ENCODE assay signal across 19 mouse cellular contexts in the genomic region with DNA sequence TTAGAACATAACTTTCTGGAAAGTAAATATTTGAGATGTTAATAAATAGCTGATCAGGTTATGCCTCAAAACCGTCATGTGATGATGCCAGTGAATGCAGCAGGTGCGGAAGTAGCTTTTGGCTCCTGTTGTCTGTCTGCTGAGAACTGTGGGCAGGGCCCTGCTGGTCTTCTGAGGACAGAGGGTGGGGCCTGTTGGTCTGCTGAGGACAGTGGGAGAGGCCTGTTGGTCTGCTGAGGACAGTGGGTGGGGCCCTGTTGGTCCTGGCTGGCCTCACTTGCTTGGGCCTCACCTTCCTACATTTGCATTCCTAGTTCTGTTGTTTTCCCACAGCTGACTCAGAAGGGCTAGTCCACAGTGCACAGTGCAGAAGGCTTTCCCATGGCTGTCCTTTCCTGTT.
A peak's percentile ranks its signal among the peaks of the same experiment; 100 is the strongest.
DNase-seq lines count a peak whose midpoint lies in the region; ATAC-seq lines count a peak whose summit lies in the region.
"Had no signal": no experiment of that assay in that cellular context is flagged by ENCODE, and none has a peak within 500 bp of the region (broad histone marks: within the 10 kb centered on the region; RNA-seq: fewer than 3 reads in every experiment).

No protein-coding gene starts in this region.

- WGBS in midbrain, embryonic 15.5 days: 91% methylated on average over 2 of the region's 2 CpGs
- WGBS in midbrain, embryonic 14.5 days: 87% methylated on average over 2 of the region's 2 CpGs
- WGBS in intestine, embryonic 16.5 days: 68% methylated on average over 2 of the region's 2 CpGs
- 87% methylated on average over 2 of the region's 2 CpGs for WGBS in kidney, embryonic 16.5 days
- 91% methylated on average over 2 of the region's 2 CpGs for WGBS in forebrain, embryonic 11.5 days

- no peak overlapping the region for H3K4me2 ChIP-seq in midbrain, embryonic 15.5 days
- no peak overlapping the region for H3K4me2 ChIP-seq in midbrain, embryonic 14.5 days (ENCODE audit: low read length)
- H3K4me2 ChIP-seq in intestine, embryonic 16.5 days (ENCODE audit: low read depth, low read length): no peak overlapping the region
- no peak overlapping the region for H3K4me2 ChIP-seq in kidney, embryonic 16.5 days (replicated peaks; ENCODE audit: low read depth, low read length)
- H3K4me2 ChIP-seq in forebrain, embryonic 11.5 days (ENCODE audit: low read depth, low read length, severe bottlenecking): no peak overlapping the region
- H3K4me2 ChIP-seq: embryonic facial prominence, embryonic 12.5 days; limb, embryonic 12.5 days had no signal

- H3K9ac ChIP-seq in midbrain, embryonic 15.5 days: no peak overlapping the region
- H3K9ac ChIP-seq in midbrain, embryonic 14.5 days (replicated peaks; ENCODE audit: low read length): no peak overlapping the region
- H3K9ac ChIP-seq in intestine, embryonic 16.5 days (ENCODE audit: low read depth, low read length): no peak overlapping the region
- H3K9ac ChIP-seq in kidney, embryonic 16.5 days (replicated peaks; ENCODE audit: low read length): no peak overlapping the region
- H3K9ac ChIP-seq in forebrain, embryonic 11.5 days (ENCODE audit: low read length): no peak overlapping the region
- H3K9ac ChIP-seq: embryonic facial prominence, embryonic 12.5 days; limb, embryonic 12.5 days had no signal

- no peak overlapping the region for H3K4me3 ChIP-seq in midbrain, embryonic 15.5 days
- no peak overlapping the region for H3K4me3 ChIP-seq in midbrain, embryonic 14.5 days (replicated peaks; ENCODE audit: low read depth, low read length)
- no peak overlapping the region for H3K4me3 ChIP-seq in intestine, embryonic 16.5 days (ENCODE audit: low read length)
- H3K4me3 ChIP-seq in kidney, embryonic 16.5 days (ENCODE audit: low read length): no peak overlapping the region
- H3K4me3 ChIP-seq in forebrain, embryonic 11.5 days (ENCODE audit: low read depth, low read length): no peak overlapping the region
- H3K4me3 ChIP-seq: embryonic facial prominence, embryonic 12.5 days; limb, embryonic 12.5 days; myocyte had no signal

- H3K36me3 ChIP-seq in midbrain, embryonic 15.5 days (replicated peaks): no peaks in the 10 kb centered on the region
- H3K36me3 ChIP-seq in midbrain, embryonic 14.5 days (ENCODE audit: control insufficient read depth, insufficient read depth, low read length): no peaks in the 10 kb centered on the region
- H3K36me3 ChIP-seq in intestine, embryonic 16.5 days (ENCODE audit: control insufficient read depth, insufficient read depth, low read length): no peaks in the 10 kb centered on the region
- H3K36me3 ChIP-seq in kidney, embryonic 16.5 days (ENCODE audit: insufficient read depth, low read length): no peaks in the 10 kb centered on the region
- H3K36me3 ChIP-seq in forebrain, embryonic 11.5 days (ENCODE audit: control insufficient read depth, insufficient read depth, low read length): no peaks in the 10 kb centered on the region
- H3K36me3 ChIP-seq: embryonic facial prominence, embryonic 12.5 days; limb, embryonic 12.5 days had no signal

- no peak overlapping the region for H3K27ac ChIP-seq in midbrain, embryonic 15.5 days
- H3K27ac ChIP-seq in midbrain, embryonic 14.5 days (replicated peaks; ENCODE audit: low read depth, low read length): no peak overlapping the region
- H3K27ac ChIP-seq in intestine, embryonic 16.5 days (ENCODE audit: low read length): no peak overlapping the region
- H3K27ac ChIP-seq in kidney, embryonic 16.5 days (ENCODE audit: low read length): no peak overlapping the region
- no peak overlapping the region for H3K27ac ChIP-seq in forebrain, embryonic 11.5 days (ENCODE audit: low read depth, low read length)
- H3K27ac ChIP-seq: embryonic facial prominence, embryonic 12.5 days; hindbrain, postnatal 0 days; limb, embryonic 12.5 days had no signal

- H3K4me1 ChIP-seq in midbrain, embryonic 15.5 days: no peaks in the 10 kb centered on the region
- H3K4me1 ChIP-seq in midbrain, embryonic 14.5 days (ENCODE audit: control insufficient read depth, insufficient read depth, low read length): no peaks in the 10 kb centered on the region
- no peaks in the 10 kb centered on the region for H3K4me1 ChIP-seq in intestine, embryonic 16.5 days (ENCODE audit: control insufficient read depth, insufficient read depth, low read length)
- H3K4me1 ChIP-seq in kidney, embryonic 16.5 days (ENCODE audit: insufficient read depth, low read length): no peaks in the 10 kb centered on the region
- no peaks in the 10 kb centered on the region for H3K4me1 ChIP-seq in forebrain, embryonic 11.5 days (replicated peaks; ENCODE audit: control insufficient read depth, insufficient read depth, low read length)
- H3K4me1 ChIP-seq: embryonic facial prominence, embryonic 12.5 days; limb, embryonic 12.5 days had no signal

- H3K27me3 ChIP-seq in midbrain, embryonic 15.5 days (replicated peaks): no peaks in the 10 kb centered on the region
- no peaks in the 10 kb centered on the region for H3K27me3 ChIP-seq in midbrain, embryonic 14.5 days (ENCODE audit: control insufficient read depth, insufficient read depth, low read length)
- no peaks in the 10 kb centered on the region for H3K27me3 ChIP-seq in intestine, embryonic 16.5 days (replicated peaks; ENCODE audit: control insufficient read depth, insufficient read depth, low read length)
- H3K27me3 ChIP-seq in kidney, embryonic 16.5 days (ENCODE audit: insufficient read depth, low read length): no peaks in the 10 kb centered on the region
- no peaks in the 10 kb centered on the region for H3K27me3 ChIP-seq in forebrain, embryonic 11.5 days (ENCODE audit: control insufficient read depth, insufficient read depth, low read length)
- H3K27me3 ChIP-seq: embryonic facial prominence, embryonic 12.5 days; limb, embryonic 12.5 days had no signal

- no peak for DNase-seq in midbrain, embryonic 14.5 days
- DNase-seq in lung, postnatal 36 days: peak; percentile 46
- no peak for DNase-seq in cerebellum, adult 11-12 months
- DNase-seq in adrenal gland, adult 8-10 months: no peak
- DNase-seq in forebrain, embryonic 11.5 days (ENCODE audit: low spot score): no peak
- DNase-seq: adrenal gland, postnatal 14 days; cerebellum, postnatal 25 days; gastrocnemius, postnatal 36 days; heart, postnatal 10 days; right cerebral cortex, postnatal 14 days; thymus, postnatal 36 days had no signal

- no peaks in the 10 kb centered on the region for H3K9me3 ChIP-seq in midbrain, embryonic 15.5 days
- no peaks in the 10 kb centered on the region for H3K9me3 ChIP-seq in midbrain, embryonic 14.5 days (ENCODE audit: control insufficient read depth, low read length)
- no peaks in the 10 kb centered on the region for H3K9me3 ChIP-seq in intestine, embryonic 16.5 days (ENCODE audit: control insufficient read depth, low read length)
- peaks cover 4% of the 10 kb centered on the region for H3K9me3 ChIP-seq in kidney, embryonic 16.5 days (ENCODE audit: low read length)
- no peaks in the 10 kb centered on the region for H3K9me3 ChIP-seq in forebrain, embryonic 11.5 days (ENCODE audit: control insufficient read depth, low read length)
- H3K9me3 ChIP-seq: embryonic facial prominence, embryonic 12.5 days had no signal

- ATAC-seq in midbrain, embryonic 15.5 days (replicated peaks): 0 out of 2 replicates have a peak, but pooled peaks have one; percentile 39
- ATAC-seq in midbrain, embryonic 14.5 days (ENCODE audit: low FRiP score, low TSS enrichment): no peak
- peak; percentile 97 for ATAC-seq in intestine, embryonic 16.5 days
- ATAC-seq in kidney, embryonic 16.5 days (ENCODE audit: low FRiP score, low TSS enrichment): peak; percentile 78
- ATAC-seq in forebrain, embryonic 11.5 days (replicated peaks; ENCODE audit: low FRiP score): no peak
- ATAC-seq: forebrain, embryonic 14.5 days; hindbrain, postnatal 0 days had no signal

Comparison
In these comparisons a context has a peak if more than half of its experiments do, and no peak if none do; other contexts are left out.
1. ATAC-seq: peak in midbrain, embryonic 15.5 days (single experiment), intestine, embryonic 16.5 days (single experiment) and kidney, embryonic 16.5 days (single experiment); none in midbrain, embryonic 14.5 days (single experiment) and forebrain, embryonic 11.5 days (single experiment).